Mouse (Mus musculus): ENCODE results near the gene Rgl1. TPM values are rescaled to one million over a fixed set of nuclear protein-coding genes. Genes with fewer than 3 reads are reported as not detected.

Gene Rgl1
- polyA plus RNA-seq (2021; fragmentation: Nextera tagmentation) = 37.2 and 44.4 TPM in 2 replicates
- long read RNA-seq, experiment 1, full-length matches to known transcripts = 47 of 158 reads
- long read RNA-seq, experiment 1, partial matches to known transcripts = 18 of 158 reads
- long read RNA-seq, experiment 1, other reads (novel, unspliced or antisense) = 93 of 158 reads
- long read RNA-seq, experiment 2, full-length matches to known transcripts = 5 of 24 reads
- long read RNA-seq, experiment 2, partial matches to known transcripts = 3 of 24 reads
- long read RNA-seq, experiment 2, other reads (novel, unspliced or antisense) = 16 of 24 reads

DNA sequence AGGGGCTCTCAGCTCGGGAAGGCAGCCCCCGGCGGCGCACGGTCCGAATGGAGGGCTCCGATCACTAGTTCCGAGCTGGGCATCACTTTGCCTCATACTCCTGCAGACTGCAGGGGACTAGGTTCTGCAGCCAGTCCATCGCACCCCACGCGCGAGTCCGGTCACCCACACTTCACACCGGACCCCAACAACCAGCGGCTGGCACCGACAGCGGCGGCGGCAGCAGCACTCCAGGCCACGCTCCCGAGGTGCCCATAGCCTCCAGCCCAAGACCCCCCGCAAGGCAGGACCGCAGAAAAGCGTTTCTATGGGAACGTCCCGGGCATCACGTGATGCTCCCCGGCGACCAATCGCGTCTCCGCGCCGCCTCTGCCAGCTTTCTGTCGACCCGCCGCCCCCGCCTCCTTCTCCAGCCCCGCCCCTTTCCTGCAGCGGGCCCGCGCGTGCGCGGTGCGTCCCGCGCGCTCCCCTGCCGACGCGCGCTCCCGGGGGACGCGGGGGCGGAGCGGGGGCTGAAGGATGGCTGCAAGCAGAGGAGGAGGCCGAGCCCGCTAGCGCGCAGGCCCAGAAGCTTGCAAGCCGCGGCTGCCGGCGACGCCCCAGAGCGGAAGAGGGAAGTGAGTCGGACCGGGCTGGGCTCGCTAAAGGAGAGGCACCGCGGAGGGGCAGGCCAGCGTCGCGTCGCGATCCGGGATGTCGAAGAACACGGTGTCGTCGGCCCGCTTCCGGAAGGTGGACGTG is at the start of gene Rgl1, which contains the start of gene Arpc5:
TSS of gene Rgl1 (minus strand) at position 320 of the 741 bp plus-strand sequence.
TSS of gene Arpc5 (plus strand) at position 511 of the 741 bp plus-strand sequence.

DNA sequence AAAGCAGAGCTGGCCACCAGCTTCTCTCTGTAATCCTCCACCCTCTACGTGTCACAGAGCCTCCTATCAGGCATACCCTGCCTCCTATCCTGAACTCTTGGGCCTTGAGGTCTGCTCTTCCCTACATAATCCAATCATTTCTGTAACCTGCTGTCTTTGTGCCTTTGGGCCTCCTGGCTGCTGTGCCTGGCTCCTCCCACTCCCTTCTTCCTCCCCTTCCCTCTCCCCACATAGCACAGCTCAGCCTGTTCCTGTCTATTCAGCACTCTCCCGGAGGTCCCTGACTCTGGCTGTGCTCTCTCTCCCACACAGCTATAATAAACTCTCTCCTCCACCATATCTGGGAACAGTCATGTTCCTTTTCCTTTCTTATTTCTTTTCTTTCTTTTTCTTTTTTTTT is 33.7 kb upstream of the Rgl1 start, which contains the start of gene Ncf2:
TSS of gene Ncf2 (plus strand) at position 298 of the 400 bp plus-strand sequence.

DNA sequence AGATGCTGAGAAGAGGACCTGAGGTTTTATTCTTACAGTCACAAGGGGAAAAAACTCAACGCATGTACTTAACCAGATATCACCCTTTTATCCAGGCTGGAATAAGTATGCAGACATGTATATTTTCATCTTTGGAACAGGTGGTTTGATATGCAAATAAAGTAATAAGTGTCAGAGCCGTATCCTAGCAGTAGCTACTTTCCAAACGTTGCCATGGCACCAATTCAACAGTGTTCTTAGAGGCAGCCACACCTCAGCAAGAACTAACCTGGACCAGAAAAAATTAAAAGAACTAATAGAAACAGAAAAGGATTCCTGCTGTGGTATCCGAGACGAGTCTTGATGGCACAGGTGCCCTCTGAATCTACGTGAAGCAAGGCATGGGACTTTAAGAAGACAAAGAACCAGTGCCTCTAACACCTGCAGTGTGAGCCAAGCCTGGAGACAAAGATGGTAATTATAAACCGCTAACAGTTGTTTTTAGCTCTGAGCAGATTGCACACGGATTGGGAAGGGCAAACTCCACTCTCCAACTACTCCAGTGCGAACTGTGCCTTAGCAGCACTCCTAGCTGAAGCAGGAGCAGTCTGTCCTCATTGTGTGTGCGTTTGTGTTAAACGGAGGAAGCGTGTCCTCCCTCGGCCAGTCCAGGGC is 15.7 kb downstream of the Rgl1 start, which contains the start of gene Apobec4:
TSS of gene Apobec4 (plus strand) at position 240 of the 654 bp plus-strand sequence.

Other genes starting within 250 kb of the Rgl1 start
- not detected in 2 replicates for gene Apobec4, start 15.8 kb downstream of the Rgl1 start, polyA plus RNA-seq (2021; fragmentation: Nextera tagmentation)
- gene Arpc5, start 191 bp upstream of the Rgl1 start, polyA plus RNA-seq (2021; fragmentation: Nextera tagmentation) = 119 and 133 TPM in 2 replicates
- 2.0 and 3.0 TPM in 2 replicates for gene Ncf2, start 33.8 kb upstream of the Rgl1 start, polyA plus RNA-seq (2021; fragmentation: Nextera tagmentation)
- gene Smg7, start 136.3 kb upstream of the Rgl1 start, polyA plus RNA-seq (2021; fragmentation: Nextera tagmentation) = 16.6 and 25.4 TPM in 2 replicates
- 53.8 and 152 TPM in 2 replicates for gene Nmnat2, start 188.6 kb upstream of the Rgl1 start, polyA plus RNA-seq (2021; fragmentation: Nextera tagmentation)